Mouse (Mus musculus): ENCODE measurements around the gene Snx27. TPM values are rescaled to one million over a fixed set of nuclear protein-coding genes. Genes with fewer than 3 reads are reported as not detected.

Gene Snx27
- polyA plus RNA-seq (2021; fragmentation: Nextera tagmentation): 24.4 and 69.1 TPM in 2 replicates
- long read RNA-seq, experiment 1, full-length matches to known transcripts: 73 of 135 reads
- long read RNA-seq, experiment 1, partial matches to known transcripts: 5 of 135 reads
- long read RNA-seq, experiment 1, other reads (novel, unspliced or antisense): 57 of 135 reads
- long read RNA-seq, experiment 2, full-length matches to known transcripts: 9 of 58 reads
- long read RNA-seq, experiment 2, partial matches to known transcripts: 3 of 58 reads
- long read RNA-seq, experiment 2, other reads (novel, unspliced or antisense): 46 of 58 reads

DNA sequence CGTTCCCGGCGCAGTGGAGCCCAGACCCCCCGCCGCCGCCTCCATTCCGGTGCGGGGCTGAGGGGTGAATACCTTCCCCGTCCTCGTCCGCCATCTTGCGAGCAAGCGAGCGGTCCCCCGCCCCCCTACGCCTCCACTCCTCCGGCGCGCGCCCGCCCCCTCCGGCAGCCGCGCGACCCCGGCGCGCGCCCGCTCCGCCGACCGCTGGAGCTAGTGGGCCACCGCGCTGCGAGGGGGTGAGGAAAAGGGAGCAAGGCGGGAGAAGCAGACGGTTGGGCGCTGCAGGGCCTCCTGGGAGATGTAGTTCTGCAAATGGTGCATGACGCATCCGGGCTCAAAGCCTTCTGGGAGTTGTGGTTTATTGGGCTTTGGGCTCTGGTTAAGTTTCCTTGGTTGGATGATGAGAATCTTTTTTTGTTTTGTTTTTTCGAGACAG is at the start of gene Snx27:
Gene Snx27, minus strand, starts transcription at position 261 of the 436 bp plus-strand sequence.

DNA sequence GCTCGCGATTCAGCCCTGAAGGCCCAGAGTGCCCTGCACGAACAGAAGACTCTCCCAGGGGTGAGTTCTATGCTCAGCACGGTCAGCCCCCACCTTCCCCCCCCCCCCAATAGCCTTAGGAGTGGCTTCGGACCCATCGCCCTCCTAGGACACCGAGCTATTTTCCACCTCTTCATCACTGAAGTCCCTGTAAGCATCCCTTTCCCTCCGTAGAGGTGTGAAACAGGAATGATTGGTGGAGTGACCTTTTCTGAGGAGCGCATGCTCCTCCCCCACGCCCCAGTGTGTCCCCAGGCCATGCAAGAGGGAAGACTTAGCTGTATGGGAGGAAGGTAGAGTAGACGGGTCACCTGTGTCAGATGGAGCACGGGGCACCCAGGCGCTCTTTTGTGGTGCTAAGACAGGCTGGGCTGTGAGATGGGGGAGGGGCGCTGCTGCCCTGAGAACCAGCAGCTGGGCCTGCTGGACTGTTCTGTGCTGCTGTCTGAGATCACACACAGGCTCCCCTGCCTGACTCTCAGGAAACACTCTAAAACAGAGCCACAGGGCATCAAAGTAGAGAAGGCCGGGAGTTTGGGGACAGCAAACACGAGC is 102.1 kb downstream of the Snx27 start, which contains the start of gene Riiad1:
Gene Riiad1, minus strand, starts transcription at position 51 of the 594 bp plus-strand sequence.

DNA sequence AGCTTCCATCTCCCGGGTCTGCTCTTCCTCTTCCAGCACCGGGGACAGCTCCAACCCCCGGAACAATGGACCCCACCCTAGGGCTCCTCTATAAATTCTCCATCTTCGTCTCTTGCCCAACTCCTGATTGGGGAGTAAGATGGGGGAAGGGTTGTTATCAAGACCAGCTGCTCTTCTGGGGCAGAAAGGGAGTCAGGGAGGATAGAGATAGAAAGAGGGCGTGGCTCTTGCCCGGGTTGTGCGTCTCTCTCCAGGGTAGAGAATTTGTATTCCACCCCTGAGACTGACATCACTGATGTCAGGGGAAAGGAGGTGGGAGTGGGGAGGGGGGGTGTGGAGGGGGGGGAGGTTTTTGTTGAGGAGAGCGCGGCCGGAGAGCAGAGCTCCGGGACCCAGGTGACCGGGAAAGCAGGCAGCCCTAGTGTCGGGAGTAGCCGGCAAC is 104.5 kb downstream of the Snx27 start, which contains the start of gene Celf3:
Gene Celf3, plus strand, starts transcription at position 315 of the 442 bp plus-strand sequence.

Other genes starting within 250 kb of the Snx27 start
- gene Them5, start 240.6 kb downstream of the Snx27 start, polyA plus RNA-seq (2021; fragmentation: Nextera tagmentation): not detected in 2 replicates
- gene C2cd4d, start 220.3 kb downstream of the Snx27 start, polyA plus RNA-seq (2021; fragmentation: Nextera tagmentation): 0.15 and 1.1 TPM in 2 replicates
- gene Rorc, start 209.9 kb downstream of the Snx27 start, polyA plus RNA-seq (2021; fragmentation: Nextera tagmentation): 1.9 and 2.5 TPM in 2 replicates
- 0.24 and 0.36 TPM in 2 replicates for gene Lingo4, start 184.2 kb downstream of the Snx27 start, polyA plus RNA-seq (2021; fragmentation: Nextera tagmentation)
- 14.9 and 19.5 TPM in 2 replicates for gene Tdrkh, start 169.4 kb downstream of the Snx27 start, polyA plus RNA-seq (2021; fragmentation: Nextera tagmentation)
- 61.1 and 62.9 TPM in 2 replicates for gene Mrpl9, start 139.4 kb downstream of the Snx27 start, polyA plus RNA-seq (2021; fragmentation: Nextera tagmentation)
- gene Oaz3, start 138.8 kb downstream of the Snx27 start, polyA plus RNA-seq (2021; fragmentation: Nextera tagmentation): 0.20 and 0.23 TPM in 2 replicates
- 43.5 and 58.7 TPM in 2 replicates for gene Celf3, start 104.4 kb downstream of the Snx27 start, polyA plus RNA-seq (2021; fragmentation: Nextera tagmentation)
- 11.6 and 14.9 TPM in 2 replicates for gene Riiad1, start 102.4 kb downstream of the Snx27 start, polyA plus RNA-seq (2021; fragmentation: Nextera tagmentation)
- not detected in 2 replicates for gene Gm10972, start 60.4 kb upstream of the Snx27 start, polyA plus RNA-seq (2021; fragmentation: Nextera tagmentation)
- gene Tuft1, start 76.2 kb upstream of the Snx27 start, polyA plus RNA-seq (2021; fragmentation: Nextera tagmentation): 0.64 and 1.0 TPM in 2 replicates
- not detected in 2 replicates for gene Selenbp2, start 110.8 kb upstream of the Snx27 start, polyA plus RNA-seq (2021; fragmentation: Nextera tagmentation)
- gene Cgn, start 203.8 kb upstream of the Snx27 start, polyA plus RNA-seq (2021; fragmentation: Nextera tagmentation): 1.1 and 1.3 TPM in 2 replicates

Data from left cerebral cortex, adult 6 months (tissue).